Mouse (Mus musculus) MEL (cell line): ENCODE results near the gene Endou. TPM values are rescaled to one million over a fixed set of nuclear protein-coding genes. Genes with fewer than 3 reads are reported as not detected.

ENCODE experiments used
- DNase-seq: peaks from one replicate; pipeline ENCODE4 v3.0.0; 2011; ENCODE audit warnings: low read depth, low spot score
- H3K27ac ChIP-seq: 2 replicates; pipeline ENCODE4 v1.5.1; 2012; ENCODE audit warnings: low read depth, mild to moderate bottlenecking, control low read depth, low read length, moderate library complexity; ENCODE audit not compliant: control insufficient read depth
- H3K27me3 ChIP-seq, 2 experiments: fragments of 150-350 bp in 1 of 2; sonication (generic) in 1 of 2; 2 replicates each; pipeline ENCODE4 v1.6.1; 2012; ENCODE audit warnings: low read length in 2 of 2, mild to moderate bottlenecking in 2 of 2, improper control_type of control experiment in 1 of 2, moderate library complexity in 1 of 2; ENCODE audit not compliant: insufficient read depth in 2 of 2, control insufficient read depth in 1 of 2
- H3K36me3 ChIP-seq, 2 experiments: 2 replicates each; pipeline ENCODE4 v1.6.1; 2012 to 2014; ENCODE audit warnings: low read length in 2 of 2, improper control_type of control experiment in 1 of 2, inconsistent platforms in 1 of 2, mild to moderate bottlenecking in 1 of 2; ENCODE audit not compliant: insufficient read depth in 2 of 2, control insufficient read depth in 1 of 2
- H3K4me1 ChIP-seq, 2 experiments: fragments of 150-350 bp in 1 of 2; sonication (generic) in 1 of 2; 2 replicates each; pipeline ENCODE4 v1.6.1; 2012; ENCODE audit warnings: low read length in 2 of 2, improper control_type of control experiment in 1 of 2, mild to moderate bottlenecking in 1 of 2; ENCODE audit not compliant: insufficient read depth in 2 of 2, control insufficient read depth in 1 of 2
- H3K4me3 ChIP-seq, 2 experiments: fragments of 150-350 bp in 1 of 2; sonication (generic) in 1 of 2; 2 replicates each; pipeline ENCODE4 v1.5.1; 2012; ENCODE audit warnings: low read depth in 2 of 2, low read length in 2 of 2, mild to moderate bottlenecking in 2 of 2, moderate library complexity in 2 of 2, control low read depth in 1 of 2, improper control_type of control experiment in 1 of 2; ENCODE audit not compliant: control insufficient read depth in 1 of 2, insufficient read depth in 1 of 2
- H3K79me2 ChIP-seq: 2 replicates; pipeline ENCODE4 v1.6.1; 2012; ENCODE audit warnings: mild to moderate bottlenecking, low read length, moderate library complexity; ENCODE audit not compliant: control insufficient read depth, poor library complexity, insufficient read depth
- H3K9ac ChIP-seq: 2 replicates; pipeline ENCODE4 v1.6.1; 2012; ENCODE audit warnings: low read depth, mild to moderate bottlenecking, control low read depth, low read length, moderate library complexity; ENCODE audit not compliant: control insufficient read depth, poor library complexity, severe bottlenecking
- H3K9me3 ChIP-seq: fragments of 150-350 bp; sonication (generic); replicated peaks from 2 replicates; pipeline ENCODE4 v1.6.1; 2012; ENCODE audit warnings: mild to moderate bottlenecking, low read length, improper control_type of control experiment, moderate library complexity; ENCODE audit not compliant: insufficient read depth
- BHLHE40 ChIP-seq: IDR thresholded peaks from 2 replicates; pipeline ENCODE4 v1.6.1; 2012; ENCODE audit warnings: low read depth, mild to moderate bottlenecking, inconsistent platforms, low read length, improper control_type of control experiment, borderline replicate concordance
- CHD2 ChIP-seq: IDR thresholded peaks from 2 replicates; pipeline ENCODE4 v1.6.1; 2011; ENCODE audit warnings: low read length, improper control_type of control experiment
- CTCF ChIP-seq, 3 experiments: IDR thresholded peaks in 2 of 3; conservative IDR thresholded peaks in 1 of 3; 2 replicates each; pipeline ENCODE4 v1.5.1; 2011 to 2012; ENCODE audit warnings: low read length in 3 of 3, low read depth in 2 of 3, mild to moderate bottlenecking in 2 of 3, improper control_type of control experiment in 1 of 3, inconsistent platforms in 1 of 3, mixed read lengths in 1 of 3, moderate library complexity in 1 of 3; ENCODE audit not compliant: control insufficient read depth in 1 of 3, insufficient read depth in 1 of 3, poor library complexity in 1 of 3, severe bottlenecking in 1 of 3
- ELF1 ChIP-seq: IDR thresholded peaks from 2 replicates; pipeline ENCODE4 v1.6.1; 2014; ENCODE audit warnings: low read depth, mild to moderate bottlenecking, inconsistent platforms, low read length, improper control_type of control experiment, moderate library complexity
- EP300 ChIP-seq, 2 experiments: IDR thresholded peaks; 2 replicates each; pipeline ENCODE4 v1.6.1; 2011; ENCODE audit warnings: improper control_type of control experiment in 2 of 2, low read length in 2 of 2, low read depth in 1 of 2, mild to moderate bottlenecking in 1 of 2
- ETS1 ChIP-seq: IDR thresholded peaks from 2 replicates; pipeline ENCODE4 v1.6.1; 2012; ENCODE audit warnings: low read depth, mild to moderate bottlenecking, inconsistent platforms, low read length, improper control_type of control experiment, moderate library complexity
- GABPA ChIP-seq: IDR thresholded peaks from 2 replicates; pipeline ENCODE4 v1.6.1; 2012; ENCODE audit warnings: low read depth, mild to moderate bottlenecking, inconsistent platforms, low read length, improper control_type of control experiment, moderate library complexity
- GATA1 ChIP-seq: IDR thresholded peaks from 2 replicates; pipeline ENCODE4 v1.6.1; 2011; ENCODE audit warnings: low read depth, low read length, improper control_type of control experiment
- HCFC1 ChIP-seq: IDR thresholded peaks from 2 replicates; pipeline ENCODE4 v1.6.1; 2012; ENCODE audit warnings: low read depth, mild to moderate bottlenecking, inconsistent platforms, low read length, improper control_type of control experiment, moderate library complexity
- JUND ChIP-seq: IDR thresholded peaks from 2 replicates; pipeline ENCODE4 v1.6.1; 2011; ENCODE audit warnings: low read depth, mild to moderate bottlenecking, improper control_type of control experiment, low read length
- KAT2A ChIP-seq: conservative IDR thresholded peaks from 2 replicates; pipeline ENCODE4 v1.6.1; 2012; ENCODE audit warnings: low read depth, low read length, improper control_type of control experiment, inconsistent platforms
- MAFK ChIP-seq: IDR thresholded peaks from 2 replicates; pipeline ENCODE4 v1.6.1; 2011; ENCODE audit warnings: low read depth, mild to moderate bottlenecking, low read length, improper control_type of control experiment, borderline replicate concordance
- MAZ ChIP-seq: IDR thresholded peaks from 2 replicates; pipeline ENCODE4 v1.6.1; 2012; ENCODE audit warnings: low read depth, mild to moderate bottlenecking, inconsistent platforms, low read length, improper control_type of control experiment
- MYB ChIP-seq: IDR thresholded peaks from 2 replicates; pipeline ENCODE4 v1.6.1; 2011; ENCODE audit warnings: mild to moderate bottlenecking, low read depth, low read length, improper control_type of control experiment
- MYC ChIP-seq: IDR thresholded peaks from 2 replicates; pipeline ENCODE4 v1.6.1; 2011; ENCODE audit warnings: low read depth, mild to moderate bottlenecking, low read length, improper control_type of control experiment, moderate library complexity
- NELFE ChIP-seq: IDR thresholded peaks from 2 replicates; pipeline ENCODE4 v1.6.1; 2011; ENCODE audit warnings: low read depth, low read length, improper control_type of control experiment
- NRF1 ChIP-seq: IDR thresholded peaks from 2 replicates; pipeline ENCODE4 v1.6.1; 2014; ENCODE audit warnings: low read depth, mild to moderate bottlenecking, inconsistent platforms, low read length, improper control_type of control experiment, moderate library complexity; ENCODE audit not compliant: poor library complexity, insufficient read depth, severe bottlenecking
- POLR2A ChIP-seq, 2 experiments: IDR thresholded peaks; 2 replicates each; pipeline ENCODE4 v1.6.1; 2011 to 2012; ENCODE audit warnings: low read length in 2 of 2, mild to moderate bottlenecking in 2 of 2, control low read depth in 1 of 2, improper control_type of control experiment in 1 of 2, low read depth in 1 of 2, moderate library complexity in 1 of 2; ENCODE audit not compliant: control insufficient read depth in 1 of 2, insufficient read depth in 1 of 2, poor library complexity in 1 of 2
- POLR2AphosphoS5 ChIP-seq: IDR thresholded peaks from 2 replicates; pipeline ENCODE4 v1.6.1; 2012; ENCODE audit warnings: low read depth, borderline replicate concordance, mild to moderate bottlenecking, inconsistent platforms, low read length, moderate library complexity, mixed read lengths
- RAD21 ChIP-seq: IDR thresholded peaks from 2 replicates; pipeline ENCODE4 v1.6.1; 2011; ENCODE audit warnings: mild to moderate bottlenecking, low read depth, low read length, improper control_type of control experiment
- SIN3A ChIP-seq: IDR thresholded peaks from 2 replicates; pipeline ENCODE4 v1.6.1; 2012; ENCODE audit warnings: low read length, improper control_type of control experiment, inconsistent platforms
- SMC3 ChIP-seq: IDR thresholded peaks from 2 replicates; pipeline ENCODE4 v1.6.1; 2011; ENCODE audit warnings: low read depth, low read length, improper control_type of control experiment
- TAL1 ChIP-seq: IDR thresholded peaks from 2 replicates; pipeline ENCODE4 v1.6.1; 2012; ENCODE audit warnings: mild to moderate bottlenecking, inconsistent platforms, low read length, moderate library complexity, mixed read lengths
- TCF12 ChIP-seq: IDR thresholded peaks from 2 replicates; pipeline ENCODE4 v1.6.1; 2014; ENCODE audit warnings: low read depth, mild to moderate bottlenecking, inconsistent platforms, low read length, improper control_type of control experiment, moderate library complexity
- UBTF ChIP-seq: IDR thresholded peaks from 2 replicates; pipeline ENCODE4 v1.6.1; 2012; ENCODE audit warnings: low read depth, mild to moderate bottlenecking, inconsistent platforms, low read length, improper control_type of control experiment, moderate library complexity, borderline replicate concordance; ENCODE audit not compliant: insufficient read depth
- USF1 ChIP-seq: IDR thresholded peaks from 2 replicates; pipeline ENCODE4 v1.6.1; 2014; ENCODE audit warnings: low read depth, mild to moderate bottlenecking, inconsistent platforms, low read length, improper control_type of control experiment, moderate library complexity
- USF2 ChIP-seq, 2 experiments: IDR thresholded peaks; 2 replicates each; pipeline ENCODE4 v1.6.1; 2011 to 2012; ENCODE audit warnings: improper control_type of control experiment in 2 of 2, low read length in 2 of 2, borderline replicate concordance in 1 of 2, inconsistent platforms in 1 of 2, low read depth in 1 of 2, mild to moderate bottlenecking in 1 of 2; ENCODE audit not compliant: insufficient read depth in 1 of 2
- ZC3H11A ChIP-seq: IDR thresholded peaks from 2 replicates; pipeline ENCODE4 v1.6.1; 2012; ENCODE audit warnings: low read depth, mild to moderate bottlenecking, inconsistent platforms, low read length, improper control_type of control experiment
- ZKSCAN1 ChIP-seq: IDR thresholded peaks from 2 replicates; pipeline ENCODE4 v1.6.1; 2012; ENCODE audit warnings: low read depth, mild to moderate bottlenecking, inconsistent platforms, low read length, improper control_type of control experiment, moderate library complexity
- ZMIZ1 ChIP-seq: IDR thresholded peaks from 2 replicates; pipeline ENCODE4 v1.6.1; 2012; ENCODE audit warnings: low read depth, mild to moderate bottlenecking, inconsistent platforms, low read length, improper control_type of control experiment, moderate library complexity
- polyA plus RNA-seq, 2 experiments: library from polyadenylated mRNA; stranded (reverse) in 1 of 2; unstranded in 1 of 2; fragments of >175 nt in 1 of 2; fragments of >200 nt in 1 of 2; gene quantifications; 2 replicates each; pipeline versions ENCODE4 v1.2.1 to v1.2.4; 2012; ENCODE audit warnings: low replicate concordance in 2 of 2, low read depth in 1 of 2; ENCODE audit not compliant: insufficient read length in 2 of 2, insufficient read depth in 1 of 2, missing spikeins in 1 of 2
- total RNA-seq: library from RNA; depleted of rRNA; stranded (reverse); fragments of 300-350 nt; gene quantifications from 2 replicates; pipeline ENCODE4 v1.2.3, GENCODE M21; 2012

Gene Endou
- total and polyA plus RNA-seq, 3 experiments = 0.08 to 0.10 TPM; not detected in 1

DNA sequence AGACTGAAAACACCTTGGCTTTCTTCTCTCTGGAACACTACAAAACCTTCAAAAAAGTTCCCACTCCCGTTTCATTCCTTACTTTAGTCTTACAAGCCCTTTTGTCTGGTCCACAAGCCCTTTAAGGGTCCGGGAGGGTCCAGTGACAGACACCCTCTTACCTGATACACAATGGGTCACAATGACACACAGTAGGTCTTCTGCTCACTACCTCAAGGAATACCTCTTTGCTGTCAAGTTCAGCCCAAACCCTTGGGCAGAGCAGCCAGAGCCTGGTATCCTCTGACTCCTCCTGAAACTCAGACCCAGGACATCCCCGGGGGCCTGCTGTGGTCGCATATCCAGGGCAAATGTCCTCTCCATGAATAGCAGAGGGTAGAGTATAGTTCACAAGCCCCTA is 17.8 kb upstream of the Endou start:
- peaks cover 9 to 58% of the 10 kb centered on the region in 2 experiments for H3K4me1 ChIP-seq
- peak overlapping the region; percentile 5; the same call in 1 of the 2 replicates for H3K9ac ChIP-seq
- H3K36me3 ChIP-seq = peaks cover 0 to 38% of the 10 kb centered on the region in 2 experiments; a peak in 2 of 4 replicates
- H3K27ac ChIP-seq = peak overlapping the region; percentile 61
- no peaks in the 10 kb centered on the region for H3K27me3 ChIP-seq
- H3K4me3 ChIP-seq = no peak overlapping the region
- H3K9me3 ChIP-seq = no peaks in the 10 kb centered on the region
- no peak for TF ChIP-seq RAD21
- TF ChIP-seq ZKSCAN1 = peak; percentile 96
- H3K79me2 ChIP-seq = no peaks in the 10 kb centered on the region; the same call in 1 of the 2 replicates
- DNase-seq = no peak

DNA sequence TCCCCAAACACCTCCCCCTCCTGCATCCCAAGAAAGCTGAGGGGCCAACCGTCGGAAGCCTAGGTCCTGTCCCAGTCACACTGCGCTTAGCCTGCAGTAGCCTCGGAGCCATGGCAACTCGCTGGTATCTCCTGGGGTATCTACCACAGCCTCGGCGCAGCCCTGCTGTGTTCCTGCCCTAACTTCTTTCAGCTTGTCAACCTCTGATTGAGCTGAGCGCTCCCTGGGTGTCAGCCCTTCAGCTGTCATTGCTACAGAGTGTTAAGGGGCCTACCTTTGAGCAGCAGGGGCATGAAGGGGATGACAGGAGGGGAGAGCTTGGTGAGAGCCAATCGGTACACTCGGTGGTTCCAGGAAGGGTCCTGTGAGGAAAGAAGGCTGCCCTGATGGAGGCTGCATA is 17.2 kb upstream of the Endou start:
- H3K9ac ChIP-seq = peak overlapping the region; percentile 42
- peaks cover 9 to 58% of the 10 kb centered on the region in 2 experiments for H3K4me1 ChIP-seq
- TF ChIP-seq POLR2AphosphoS5 (no peak), GABPA (no peak), RAD21 (no peak), ELF1 (peak; percentile 48; the same call in 1 of the 2 replicates), TAL1 (peak; percentile 42; the same call in 1 of the 2 replicates), ZC3H11A (no peak), SIN3A (peak; percentile 92), KAT2A (no peak), ETS1 (peak; percentile 66), USF1 (no peak), NRF1 (0 out of 2 replicates have a peak, but pooled peaks have one; percentile 18), CTCF (IDR thresholded peaks at IDR 0.05 in 2 of 3, conservative IDR thresholded peaks at IDR 0.05 in 1 of 3; ENCODE audit: control insufficient read depth in 1 of 3, insufficient read depth in 1 of 3, low read depth in 2 of 3, low read length in 3 of 3, poor library complexity in 1 of 3, severe bottlenecking in 1 of 3) (no peak), HCFC1 (peak; percentile 59), USF2 (IDR thresholded peaks at IDR 0.05; ENCODE audit: borderline replicate concordance in 1 of 2, insufficient read depth in 1 of 2, low read depth in 1 of 2, low read length in 2 of 2) (no peak), GATA1 (peak; percentile 82), POLR2A (IDR thresholded peaks at IDR 0.05; ENCODE audit: control insufficient read depth in 1 of 2, insufficient read depth in 1 of 2, low read depth in 1 of 2, low read length in 2 of 2, poor library complexity in 1 of 2) (peak in 1 of 2 experiments; percentile 34; a peak in 1 of 4 replicates), MAFK (no peak), CHD2 (no peak), TCF12 (peak; percentile 60; the same call in 1 of the 2 replicates), MYB (peak; percentile 19; the same call in 1 of the 2 replicates), ZMIZ1 (no peak), SMC3 (no peak), ZKSCAN1 (no peak), MYC (no peak), MAZ (no peak), BHLHE40 (peak; percentile 20; the same call in 1 of the 2 replicates), JUND (no peak), EP300 (IDR thresholded peaks at IDR 0.05; ENCODE audit: low read depth in 1 of 2, low read length in 2 of 2) (peak; percentile 60 to 76), UBTF (no peak), NELFE (no peak)

More for the DNA sequence above, 17.2 kb upstream of the Endou start:
- Histone ChIP-seq H3K79me2 (no peaks in the 10 kb centered on the region; the same call in 1 of the 2 replicates), H3K9me3 (no peaks in the 10 kb centered on the region), H3K4me3 (peak overlapping the region; percentile 18; a peak in 2 of 4 replicates), H3K27ac (peak overlapping the region; percentile 61), H3K36me3 (peaks cover 0 to 38% of the 10 kb centered on the region in 2 experiments; a peak in 2 of 4 replicates), H3K27me3 (no peaks in the 10 kb centered on the region)
- peak; percentile 92 for DNase-seq
